Mouse (Mus musculus): Measurements from ENCODE around the gene Dhrs7. TPM values are rescaled to one million over a fixed set of nuclear protein-coding genes. Genes with fewer than 3 reads are reported as not detected.
"Not testable (repeated sequence)": the region's sequence is repeated elsewhere in the genome, so short reads cannot be mapped to it uniquely, and the experiment has no call there.

Dhrs7 gene
- total RNA-seq (2022), result 10 to 100 TPM; 12.6 to 18.1 (median 15.7) TPM

DNA sequence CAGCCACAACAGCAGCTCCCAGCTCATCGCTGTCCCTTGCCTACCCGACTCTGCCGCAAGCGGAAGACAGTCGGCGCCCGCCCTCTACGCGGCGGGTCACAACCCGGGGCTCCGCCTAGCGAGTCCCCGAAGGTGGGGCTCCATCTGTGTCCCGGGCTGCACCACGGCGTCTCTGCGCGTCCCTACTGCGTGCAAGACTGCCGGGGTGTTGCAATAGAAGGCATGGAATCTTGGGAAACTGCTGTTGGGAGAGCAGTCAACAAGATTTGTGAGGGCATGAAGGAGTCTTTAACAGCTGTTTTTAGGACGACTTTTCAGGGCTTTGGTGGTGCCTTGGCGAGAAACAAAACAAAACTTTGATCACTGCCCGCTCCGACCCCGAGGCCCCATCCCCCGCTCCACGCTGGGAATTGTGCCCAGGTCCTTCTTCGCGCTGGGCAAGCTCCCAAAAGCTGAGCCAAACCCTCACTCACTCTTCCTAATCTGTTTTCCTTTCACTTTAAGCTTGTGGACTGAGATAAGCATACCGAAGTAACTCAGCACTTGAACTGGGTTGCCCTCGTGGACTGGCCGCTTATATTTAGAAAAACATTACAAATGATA, at the start of gene Dhrs7:
TSS of gene Dhrs7 (minus strand) at position 175 of the 603 bp plus-strand sequence.
- DNase-seq (ENCODE audit: low spot score in 2 of 2), result peak; percentile 89 to 90

DNA sequence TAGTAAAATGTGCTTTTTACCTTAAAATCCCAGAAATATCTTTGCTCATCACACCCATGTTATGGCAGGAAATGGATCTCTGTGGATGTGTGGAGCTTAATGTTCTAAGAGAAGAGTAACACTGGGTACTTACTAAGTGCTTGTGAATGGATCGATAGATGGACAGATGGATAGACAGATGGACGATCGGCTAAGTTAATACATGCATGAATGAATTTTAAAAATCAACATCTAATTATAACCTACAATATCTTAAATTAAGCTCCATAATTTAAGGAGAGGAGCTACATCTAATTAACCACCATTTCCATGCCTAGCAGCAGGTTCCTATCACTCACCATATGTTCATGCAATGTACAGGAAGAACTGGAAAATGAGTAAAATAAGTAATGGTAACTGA, 45.3 kb upstream of the Dhrs7 start:
- no peak for DNase-seq (ENCODE audit: low spot score in 2 of 2)

DNA sequence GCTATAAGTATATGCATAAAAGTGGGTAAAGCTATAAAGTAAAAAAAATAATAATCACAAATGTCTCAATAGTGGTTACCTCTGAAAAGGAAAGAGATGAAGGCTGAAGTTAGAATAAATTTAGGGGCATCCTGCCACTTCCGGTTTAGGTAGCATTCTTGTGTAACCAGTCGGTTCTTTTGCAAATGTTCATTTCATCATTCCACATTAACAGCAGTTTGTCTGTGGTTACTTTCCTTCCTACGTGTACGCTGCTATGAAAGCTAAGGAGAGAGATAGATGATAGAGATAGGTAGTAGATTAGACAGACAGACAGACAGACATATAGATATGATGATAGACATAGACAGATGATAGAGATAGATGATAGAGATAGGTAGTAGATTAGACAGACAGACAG, 39.4 kb upstream of the Dhrs7 start:
- DNase-seq (ENCODE audit: low spot score in 2 of 2), result no peak

DNA sequence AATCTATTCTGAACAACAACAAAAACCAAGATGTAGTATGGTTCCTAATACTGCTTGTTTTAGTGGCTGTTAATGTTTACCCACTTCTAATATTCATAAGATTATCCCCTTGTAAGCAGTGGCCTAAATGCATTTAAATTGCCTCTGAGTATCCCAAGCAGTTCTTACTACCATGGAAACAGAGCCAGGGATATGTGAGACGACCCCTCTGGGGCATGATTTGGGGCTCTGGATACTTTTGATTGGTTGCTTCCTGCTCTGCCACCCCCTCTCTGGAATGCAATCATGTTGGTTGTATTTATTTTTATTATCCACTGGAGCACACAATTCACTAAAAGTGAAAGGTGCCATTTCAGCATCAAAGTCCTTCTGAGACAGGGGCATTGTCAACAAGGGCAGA, 35.3 kb upstream of the Dhrs7 start:
- no peak for DNase-seq (ENCODE audit: low spot score in 2 of 2)

DNA sequence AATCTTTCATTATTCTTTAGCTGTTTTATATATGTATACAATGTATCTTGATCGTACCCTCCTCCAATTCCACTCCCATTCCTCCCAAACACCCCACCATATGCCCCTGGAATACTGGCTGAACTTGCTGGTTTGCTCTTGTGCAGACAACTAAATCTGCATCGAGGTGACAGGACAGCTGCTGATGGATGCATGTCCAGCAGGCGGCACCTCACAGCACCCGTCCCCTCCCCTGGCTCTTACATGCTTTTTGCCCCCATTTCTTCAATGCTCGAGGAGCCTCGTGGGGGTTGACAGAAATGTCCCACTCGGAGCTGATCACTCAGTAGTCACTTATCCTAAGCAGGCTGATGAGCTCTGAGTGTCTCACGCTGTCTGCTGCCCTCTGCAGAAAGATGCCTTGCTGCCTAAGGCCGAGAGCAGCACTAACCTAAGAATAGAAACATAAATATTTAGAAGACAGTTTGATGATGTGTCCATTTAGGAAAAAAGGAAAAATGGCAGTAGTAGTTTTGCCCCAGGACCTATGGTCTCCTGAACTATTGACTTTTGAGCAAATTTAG, 30.3 kb upstream of the Dhrs7 start:
- peak in 1 of 2 experiments; percentile 5 for DNase-seq (ENCODE audit: low spot score in 2 of 2)

DNA sequence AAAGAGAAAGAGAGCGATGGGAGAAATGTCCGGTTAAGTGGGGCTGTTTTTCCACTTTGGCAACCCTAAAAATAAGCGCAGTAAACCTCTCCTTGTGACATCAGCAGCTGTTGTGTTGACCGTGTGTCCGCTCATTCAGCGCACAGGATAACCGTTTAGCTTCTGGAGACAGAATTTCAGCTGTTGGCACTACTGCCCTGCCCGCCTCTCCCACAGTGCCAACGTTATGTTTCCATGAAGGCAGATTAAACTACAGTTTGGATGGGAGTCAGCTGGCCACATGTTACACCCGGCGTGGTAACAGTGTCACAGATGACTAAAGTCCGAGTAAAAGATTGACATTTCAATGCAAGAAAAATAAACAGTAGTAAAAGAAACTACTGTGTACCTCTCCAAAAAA, 29.7 kb upstream of the Dhrs7 start:
- DNase-seq (ENCODE audit: low spot score in 2 of 2), result peak; percentile 14 to 44

DNA sequence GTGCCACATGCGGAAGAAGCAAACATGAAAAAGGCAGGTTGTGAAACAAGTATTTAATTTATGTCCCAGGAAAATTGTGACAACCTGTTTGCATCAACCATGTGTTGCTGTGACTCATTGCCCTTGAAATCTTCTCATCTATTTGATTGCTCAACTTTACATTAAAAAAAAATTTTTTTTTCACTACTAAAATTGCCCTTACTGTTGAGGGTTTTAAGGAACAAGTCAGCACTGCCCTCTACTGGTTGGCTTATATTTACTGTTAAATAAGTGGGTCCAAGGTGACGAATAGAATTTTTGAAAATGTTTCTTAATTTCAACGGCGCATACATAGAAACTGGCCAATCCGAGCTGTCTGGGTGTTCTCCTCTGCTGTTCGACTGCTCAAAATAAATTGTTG, 29.2 kb upstream of the Dhrs7 start:
- DNase-seq (ENCODE audit: low spot score in 2 of 2), result no peak

DNA sequence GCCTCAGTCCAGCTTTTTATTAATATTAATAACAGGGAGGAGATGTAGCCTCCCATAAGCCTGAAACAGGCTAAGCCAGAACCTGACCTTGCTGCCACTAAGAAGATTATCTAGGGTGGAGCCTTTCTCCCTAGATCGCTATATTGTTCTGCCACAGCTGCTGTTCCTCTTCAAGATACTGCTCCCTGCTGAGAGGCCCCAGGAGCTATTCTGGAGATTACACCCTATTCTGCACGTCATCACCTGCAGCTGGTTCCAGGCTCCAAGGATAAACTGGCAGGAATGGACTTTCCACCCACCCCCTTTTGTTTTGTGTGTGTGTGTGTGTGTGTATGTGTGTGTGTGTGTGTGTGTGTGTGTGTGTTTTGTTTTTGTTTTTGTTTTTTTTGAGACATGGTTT, 23.6 kb upstream of the Dhrs7 start:
- not testable (repeated sequence) for DNase-seq (ENCODE audit: low spot score in 2 of 2)

DNA sequence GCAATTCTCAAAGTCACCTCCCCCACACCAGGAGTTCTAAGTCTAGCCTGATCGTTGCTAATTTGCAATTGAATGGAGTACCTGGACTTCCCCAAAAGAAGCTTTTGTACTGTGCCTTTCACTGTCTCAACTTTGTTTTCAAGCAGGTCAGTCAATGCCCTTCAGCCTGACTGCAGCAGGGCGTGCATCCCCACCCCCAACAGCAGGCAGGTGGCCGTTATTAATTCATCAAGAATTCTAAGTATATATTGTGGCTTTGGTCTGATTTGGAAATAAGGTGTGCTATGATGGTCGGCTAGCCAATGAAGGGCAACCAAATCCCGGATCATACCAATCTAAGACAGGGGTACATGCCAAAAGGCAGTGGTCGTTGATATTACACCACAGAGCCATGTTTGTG, 23.0 kb upstream of the Dhrs7 start:
- DNase-seq (ENCODE audit: low spot score in 2 of 2), result not testable (repeated sequence)

DNA sequence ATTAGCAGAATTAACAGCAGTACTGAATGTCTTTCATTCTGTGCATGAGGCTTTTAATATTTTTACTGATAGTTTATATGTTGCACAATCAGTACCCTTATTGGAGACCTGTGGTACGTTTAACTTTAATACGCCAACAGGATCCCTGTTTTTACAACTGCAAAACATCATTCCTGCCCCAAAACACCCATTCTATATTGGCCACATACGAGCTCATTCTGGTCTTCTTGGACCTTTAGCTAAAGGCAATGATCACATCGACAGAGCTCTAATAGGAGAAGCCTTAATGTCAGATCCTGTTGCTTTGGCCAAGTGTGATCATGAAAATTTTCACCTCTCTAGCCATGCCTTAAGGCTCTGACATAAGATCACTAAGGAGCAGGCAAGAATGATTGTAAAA, 21.9 kb upstream of the Dhrs7 start:
- DNase-seq (ENCODE audit: low spot score in 2 of 2), result not testable (repeated sequence)

DNA sequence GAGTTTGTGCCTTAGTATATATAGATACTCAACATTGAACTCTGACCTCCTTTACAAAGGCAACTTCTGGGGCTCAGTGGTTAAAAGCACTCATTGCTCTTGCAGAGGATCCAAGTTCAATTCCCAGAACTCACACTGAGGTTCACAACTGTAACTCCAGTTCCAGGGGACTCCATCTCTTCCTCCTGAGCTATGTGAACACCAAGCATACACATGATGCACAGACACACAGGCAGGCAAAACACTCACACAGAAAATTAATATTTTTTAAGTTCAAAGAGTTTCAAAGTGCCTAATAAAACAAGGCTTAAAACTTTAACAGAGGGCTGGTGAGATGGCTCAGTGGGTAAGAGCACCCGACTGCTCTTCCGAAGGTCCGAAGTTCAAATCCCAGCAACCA, 18.9 kb upstream of the Dhrs7 start:
- DNase-seq (ENCODE audit: low spot score in 2 of 2), result no peak

DNA sequence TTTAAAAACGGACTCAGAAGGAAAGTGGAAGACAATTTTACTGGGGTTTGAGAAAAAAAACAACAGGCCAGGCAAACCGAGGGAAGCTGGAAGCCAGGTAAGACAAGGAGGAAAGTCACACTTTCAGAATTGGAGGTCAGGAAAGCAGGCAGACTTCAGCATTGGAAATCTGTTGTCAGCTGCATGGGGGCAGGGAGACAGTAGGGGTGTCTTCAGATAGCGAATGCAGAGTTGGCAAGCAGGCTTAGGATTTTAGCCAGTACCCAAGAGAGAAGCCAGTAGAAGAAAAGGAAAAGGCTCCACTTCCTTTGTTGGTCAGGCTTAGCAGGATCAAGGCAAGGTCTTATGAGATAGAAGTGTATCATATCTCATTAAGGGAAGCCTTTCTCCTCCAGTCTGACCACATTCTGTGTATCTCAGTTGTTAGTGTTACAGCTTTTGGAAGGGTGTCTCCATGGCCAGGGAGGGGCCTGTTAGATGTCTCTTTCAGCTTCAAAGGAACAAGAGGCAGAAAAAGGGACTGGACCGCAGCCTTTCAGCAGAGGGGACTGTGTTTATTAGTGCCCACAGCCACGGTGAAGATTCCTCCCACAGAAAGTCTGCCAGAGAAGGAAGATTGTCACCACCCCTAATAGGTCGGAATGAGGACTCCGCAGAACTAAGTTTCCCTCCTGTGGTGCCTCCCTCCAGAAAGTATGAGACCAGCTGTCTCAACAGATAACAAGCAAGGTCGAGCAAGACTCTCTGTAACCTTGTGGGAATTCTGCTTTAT, 18.0 kb upstream of the Dhrs7 start:
- DNase-seq (ENCODE audit: low spot score in 2 of 2), result no peak

DNA sequence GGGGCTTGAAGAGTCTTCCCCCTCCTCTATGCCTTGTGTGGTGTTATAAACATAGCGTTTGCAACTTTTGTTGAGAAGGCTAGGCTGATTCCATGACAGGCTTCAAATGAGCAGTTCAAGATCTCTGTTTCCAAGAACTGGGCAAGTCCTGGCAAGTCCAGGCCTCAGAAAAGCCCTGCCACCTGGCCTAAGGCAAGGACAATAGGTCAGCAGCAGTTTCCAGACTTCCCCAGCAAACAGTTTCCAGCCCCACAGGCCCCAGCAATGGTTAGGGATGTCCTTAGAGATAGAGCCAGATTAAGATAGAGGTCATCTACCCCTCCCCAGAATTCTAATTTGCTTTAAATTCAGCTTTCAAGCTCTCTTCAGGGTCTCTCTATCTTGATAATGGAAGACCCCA, 17.2 kb upstream of the Dhrs7 start:
- no peak for DNase-seq (ENCODE audit: low spot score in 2 of 2)

DNA sequence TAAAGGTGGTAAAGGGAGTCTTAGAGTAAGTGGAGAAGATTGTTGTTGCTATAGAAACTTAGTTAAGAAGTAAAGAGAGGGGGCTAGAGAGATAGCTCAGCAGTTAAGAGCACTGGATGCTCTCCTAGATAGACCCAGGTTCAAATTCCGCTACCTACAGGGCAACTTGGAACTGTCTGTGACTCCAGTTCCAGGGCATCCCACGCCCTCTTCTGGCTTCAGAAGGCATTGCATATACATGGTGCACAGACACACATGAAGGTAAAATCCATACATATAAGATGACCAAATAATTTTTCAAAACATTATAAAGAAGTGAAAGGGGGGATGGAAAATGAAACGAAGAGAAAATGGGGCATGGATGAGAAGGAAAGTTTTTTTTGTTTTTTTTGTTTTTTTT, 14.9 kb upstream of the Dhrs7 start:
- no peak for DNase-seq (ENCODE audit: low spot score in 2 of 2)

DNA sequence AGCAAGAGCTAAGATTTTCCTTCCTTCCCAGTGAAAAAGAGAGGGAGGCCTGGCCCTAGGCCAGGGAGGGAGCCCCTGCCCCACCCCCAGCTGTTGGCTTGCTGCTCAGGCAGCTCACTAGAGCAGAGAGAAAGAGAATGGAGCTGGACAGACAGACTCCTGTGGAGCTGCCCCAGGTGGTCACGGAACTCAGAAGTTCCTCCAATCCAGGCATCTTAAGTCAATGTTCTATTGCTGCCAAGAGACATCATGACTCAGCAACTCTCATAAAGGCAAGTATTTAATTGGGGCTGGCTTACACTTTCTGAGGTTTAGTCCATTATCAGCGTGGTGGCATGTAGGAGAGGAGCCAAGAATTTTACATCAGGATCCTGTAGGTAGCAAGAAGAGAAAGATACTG, 10.1 kb upstream of the Dhrs7 start:
- no peak for DNase-seq (ENCODE audit: low spot score in 2 of 2)

DNA sequence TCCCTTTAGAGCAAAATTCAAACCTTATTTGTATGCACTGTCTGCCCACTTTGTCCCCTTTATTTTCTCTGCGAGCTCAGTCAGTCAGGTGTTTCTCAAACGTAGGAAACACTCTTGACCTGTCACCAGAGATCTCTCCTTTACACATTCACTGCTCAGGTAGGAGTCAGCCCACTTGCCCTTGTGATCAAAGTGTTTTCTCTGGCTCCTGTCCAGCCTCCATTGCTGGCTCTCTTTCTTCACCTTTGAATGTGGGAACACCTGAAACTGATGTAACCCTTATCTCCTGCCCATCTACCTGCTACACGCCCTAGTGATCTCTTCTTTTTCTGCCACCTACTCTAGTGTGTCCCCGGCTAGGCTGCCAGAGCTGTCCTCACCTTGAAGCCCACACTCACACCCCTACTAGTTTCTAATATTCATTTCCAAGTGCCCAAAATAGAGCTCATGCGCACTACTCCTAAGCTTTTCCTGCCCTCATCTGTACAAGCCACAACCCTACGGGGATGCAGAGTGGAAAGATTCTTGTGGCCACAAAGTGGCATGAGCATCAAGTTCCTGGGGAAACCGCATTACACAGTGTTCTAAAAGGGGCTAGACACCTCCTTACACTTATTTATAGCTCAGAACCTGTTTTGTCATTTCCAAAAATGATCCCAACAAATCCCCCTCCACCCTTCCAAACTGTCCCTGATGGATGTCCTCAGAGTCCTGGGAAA, 9.5 kb upstream of the Dhrs7 start:
- no peak for DNase-seq (ENCODE audit: low spot score in 2 of 2)

DNA sequence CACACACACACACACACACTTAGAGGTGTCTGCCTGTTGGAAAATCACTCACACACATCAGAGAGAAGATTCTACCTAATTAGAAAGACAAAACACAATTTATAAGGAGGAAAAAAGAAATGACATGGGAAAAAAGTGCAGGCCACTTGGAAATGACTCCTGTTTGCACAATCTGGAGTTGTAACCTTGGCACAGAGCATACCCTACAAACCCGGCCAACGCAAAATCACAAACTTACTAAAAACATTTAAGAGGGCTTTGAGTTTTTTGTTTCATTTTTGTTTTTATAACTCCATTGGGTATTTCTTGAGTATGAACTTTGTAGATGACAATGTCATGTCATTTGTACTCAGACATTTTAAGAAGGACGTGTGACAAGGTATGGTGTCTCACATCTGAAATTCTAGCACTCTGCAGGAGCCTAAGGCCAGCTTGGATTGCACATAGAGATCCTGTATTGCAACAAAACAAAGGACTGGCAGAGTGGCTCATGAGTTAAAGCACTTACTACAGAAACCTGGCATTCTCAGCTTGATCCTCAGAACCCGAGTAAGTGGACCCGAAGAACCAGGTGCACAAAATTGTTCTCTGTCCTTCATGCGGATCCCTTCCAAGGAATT, 6.9 kb upstream of the Dhrs7 start:
- DNase-seq (ENCODE audit: low spot score in 2 of 2), result no peak

DNA sequence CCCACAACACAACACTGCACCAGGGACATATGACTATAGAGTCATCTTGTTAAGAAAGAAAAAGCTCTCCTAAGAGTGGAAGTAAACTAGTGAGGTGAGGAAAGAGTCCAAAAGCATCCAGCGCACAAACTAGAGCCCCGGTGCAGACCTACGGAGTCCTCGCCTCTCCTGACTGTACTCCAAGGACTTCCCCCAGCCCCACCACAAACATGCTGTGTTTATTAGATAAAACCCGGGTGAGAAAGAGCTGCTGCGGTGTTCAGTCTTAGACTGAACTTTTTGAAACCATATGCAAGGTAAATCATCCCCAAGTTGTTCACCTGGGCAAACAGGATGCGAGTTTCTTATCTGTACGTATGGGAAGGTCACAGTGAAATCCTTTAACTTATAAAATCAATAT, 6.2 kb upstream of the Dhrs7 start:
- no peak for DNase-seq (ENCODE audit: low spot score in 2 of 2)

DNA sequence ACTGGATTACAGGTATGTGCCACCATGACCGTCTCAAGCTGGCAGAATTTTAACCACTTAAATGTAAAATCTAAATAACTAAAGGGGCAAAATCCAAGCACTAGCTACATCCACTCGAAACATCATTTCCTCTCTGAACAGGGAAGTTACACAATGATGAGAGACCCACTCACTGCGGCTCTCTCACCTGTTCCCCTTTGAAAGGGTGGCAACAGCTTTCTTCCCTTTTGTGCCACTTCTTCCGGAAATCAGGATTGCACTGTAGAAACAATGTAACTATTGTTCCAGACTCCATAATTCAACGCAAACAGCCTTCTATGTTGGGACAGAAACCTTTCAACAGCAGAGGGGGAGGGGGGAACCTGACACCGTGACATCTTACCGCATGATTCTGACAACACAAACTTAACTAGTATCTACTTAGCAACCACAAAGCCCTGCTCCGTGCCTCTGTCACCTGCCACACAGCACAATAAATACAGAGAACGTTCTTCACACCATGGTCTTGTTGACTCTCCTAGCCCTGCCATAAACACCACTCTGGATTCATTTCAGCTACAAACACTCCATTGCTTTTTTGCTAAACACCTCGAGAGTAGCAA, 3.3 kb upstream of the Dhrs7 start:
- DNase-seq (ENCODE audit: low spot score in 2 of 2), result no peak

DNA sequence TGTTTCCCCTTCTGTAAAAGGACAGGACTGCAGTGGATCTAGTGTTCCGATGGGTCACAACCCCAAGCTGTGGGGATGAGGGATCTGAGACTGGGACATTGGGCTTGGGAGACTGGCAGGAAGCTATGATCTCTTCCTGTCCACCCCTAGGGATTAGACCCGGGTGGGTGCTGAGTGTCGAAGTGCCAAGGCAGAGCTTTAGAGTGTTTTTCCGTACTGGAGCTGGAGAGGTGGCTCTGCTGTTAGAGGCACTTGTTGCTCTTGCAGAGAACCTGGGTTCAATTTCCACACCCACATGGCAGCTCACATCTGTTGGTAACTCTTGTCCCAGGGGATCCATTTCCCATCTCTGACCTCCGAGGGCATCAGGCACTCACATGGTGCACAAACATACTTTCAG, 1.3 kb upstream of the Dhrs7 start:
- no peak for DNase-seq (ENCODE audit: low spot score in 2 of 2)

DNA sequence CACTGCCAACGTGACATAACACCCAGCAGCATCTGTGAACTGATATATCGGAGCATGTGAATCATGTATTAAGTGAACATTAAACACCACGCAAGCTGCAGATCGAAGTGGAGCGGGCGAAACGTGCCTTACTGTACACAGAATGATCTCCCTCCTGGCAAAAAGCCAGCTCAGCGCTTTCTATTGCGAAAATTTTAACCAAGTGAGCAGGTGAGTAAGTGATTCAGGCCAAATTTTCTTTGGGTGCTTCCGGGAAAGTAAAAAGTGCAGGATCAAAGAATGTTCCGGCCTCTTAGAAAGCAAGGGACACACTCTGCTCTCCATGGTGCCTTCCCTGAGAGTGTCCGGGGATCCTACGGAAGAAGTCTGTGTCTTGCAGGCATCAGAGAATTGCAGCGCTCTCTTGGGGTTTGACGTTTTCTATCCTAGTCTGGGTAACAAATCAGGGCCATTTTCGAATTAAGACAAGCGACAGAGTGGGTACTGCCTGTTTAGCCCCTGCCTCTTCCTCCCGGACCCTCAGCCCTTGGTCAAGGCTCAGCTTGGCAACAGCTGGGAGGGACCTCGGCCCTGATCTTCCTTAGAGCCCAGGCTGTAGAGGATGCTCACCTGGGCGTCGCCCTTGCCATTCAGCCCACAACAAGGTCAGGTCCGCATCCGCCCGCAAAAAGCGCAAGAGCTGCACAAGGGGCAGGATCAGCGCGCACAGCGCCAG, 532 bp downstream of the Dhrs7 start:
- DNase-seq (ENCODE audit: low spot score in 2 of 2), result no peak

Measured in gastrocnemius, adult 8-10 months (tissue).